Mouse (Mus musculus): ENCODE data around the gene Mettl26. TPM values are rescaled to one million over a fixed set of nuclear protein-coding genes. Genes with fewer than 3 reads are reported as not detected.
A peak's percentile ranks its signal among the peaks of the same experiment; 100 is the strongest.

The Mettl26 gene
- polyA plus RNA-seq, 1 experiment from 2014 or later = 45.7 TPM

GRCm38 (mm10) chr17:25861704-25862612 is 12.9 kb upstream of the Mettl26 start:
- ATAC-seq (ENCODE audit: insufficient read depth) = peak; percentile 32; the same call in 1 of the 2 replicates
- H3K36me3 ChIP-seq (ENCODE audit: insufficient read depth) = no peaks in the 10 kb centered on the region; the same call in 1 of the 2 replicates
- H3K27me3 ChIP-seq (ENCODE audit: insufficient read depth, low read length) = no peaks in the 10 kb centered on the region
- WGBS = 14% methylated on average over 6 of the region's 6 CpGs
- peak overlapping the region; percentile 71 for H3K27ac ChIP-seq (ENCODE audit: low read depth)
- no peak for DNase-seq
- peak overlapping the region; percentile 93 for H3K4me2 ChIP-seq
- H3K9me3 ChIP-seq (ENCODE audit: low read depth, low read length) = no peaks in the 10 kb centered on the region
- peak overlapping the region; percentile 67 for H3K4me3 ChIP-seq (ENCODE audit: low read depth, low read length)
- H3K9ac ChIP-seq = peak overlapping the region; percentile 81
- no peak for TF ChIP-seq CTCF (IDR thresholded peaks at IDR 0.05; ENCODE audit: low read depth)
- 0 out of 2 replicates have a peak, but pooled peaks cover 5% of the 10 kb centered on the region for H3K4me1 ChIP-seq (ENCODE audit: insufficient read depth)

GRCm38 (mm10) chr17:25863681-25864080 is 11.2 kb upstream of the Mettl26 start:
- Histone ChIP-seq H3K4me3 (ENCODE audit: low read depth, low read length) (no peak overlapping the region), H3K4me1 (ENCODE audit: insufficient read depth) (0 out of 2 replicates have a peak, but pooled peaks cover 6% of the 10 kb centered on the region), H3K27me3 (ENCODE audit: insufficient read depth, low read length) (no peaks in the 10 kb centered on the region), H3K27ac (ENCODE audit: low read depth) (no peak overlapping the region), H3K4me2 (no peak overlapping the region), H3K9ac (no peak overlapping the region), H3K9me3 (ENCODE audit: low read depth, low read length) (no peaks in the 10 kb centered on the region), H3K36me3 (ENCODE audit: insufficient read depth) (no peaks in the 10 kb centered on the region)
- WGBS = 86% methylated on average over 6 of the region's 6 CpGs
- DNase-seq = no peak
- TF ChIP-seq CTCF (IDR thresholded peaks at IDR 0.05; ENCODE audit: low read depth) = no peak
- ATAC-seq (ENCODE audit: insufficient read depth) = no peak

GRCm38 (mm10) chr17:25864311-25864710 is 10.6 kb upstream of the Mettl26 start:
- Histone ChIP-seq H3K4me3 (ENCODE audit: low read depth, low read length) (no peak overlapping the region), H3K9ac (no peak overlapping the region), H3K4me2 (no peak overlapping the region), H3K27ac (ENCODE audit: low read depth) (no peak overlapping the region), H3K36me3 (ENCODE audit: insufficient read depth) (no peaks in the 10 kb centered on the region), H3K4me1 (ENCODE audit: insufficient read depth) (0 out of 2 replicates have a peak, but pooled peaks cover 8% of the 10 kb centered on the region), H3K9me3 (ENCODE audit: low read depth, low read length) (no peaks in the 10 kb centered on the region), H3K27me3 (ENCODE audit: insufficient read depth, low read length) (no peaks in the 10 kb centered on the region)
- no peak for ATAC-seq (ENCODE audit: insufficient read depth)
- DNase-seq = no peak
- WGBS = 86% methylated on average over 14 of the region's 14 CpGs
- TF ChIP-seq CTCF (IDR thresholded peaks at IDR 0.05; ENCODE audit: low read depth) = no peak

- no peaks in the 10 kb centered on the region for H3K27me3 ChIP-seq (ENCODE audit: insufficient read depth, low read length)
- H3K9me3 ChIP-seq (ENCODE audit: low read depth, low read length) = no peaks in the 10 kb centered on the region
- no peak for TF ChIP-seq CTCF (IDR thresholded peaks at IDR 0.05; ENCODE audit: low read depth)
- H3K4me2 ChIP-seq = no peak overlapping the region
- 0 out of 2 replicates have a peak, but pooled peaks cover 8% of the 10 kb centered on the region for H3K4me1 ChIP-seq (ENCODE audit: insufficient read depth)
- H3K36me3 ChIP-seq (ENCODE audit: insufficient read depth) = no peaks in the 10 kb centered on the region
- no peak overlapping the region for H3K9ac ChIP-seq
- ATAC-seq (ENCODE audit: insufficient read depth) (no peak), DNase-seq (no peak)
- H3K4me3 ChIP-seq (ENCODE audit: low read depth, low read length) = no peak overlapping the region
- no peak overlapping the region for H3K27ac ChIP-seq (ENCODE audit: low read depth)
- WGBS = 87% methylated on average over 11 of the region's 11 CpGs
These were observed 9.6 kb upstream of the Mettl26 start for GRCm38 (mm10) chr17:25865288-25865687.

GRCm38 (mm10) chr17:25866172-25866571 is 8.7 kb upstream of the Mettl26 start:
- H3K9me3 ChIP-seq (ENCODE audit: low read depth, low read length) = no peaks in the 10 kb centered on the region
- H3K36me3 ChIP-seq (ENCODE audit: insufficient read depth) = no peaks in the 10 kb centered on the region
- no peak for ATAC-seq (ENCODE audit: insufficient read depth)
- H3K4me2 ChIP-seq = no peak overlapping the region
- 0 out of 2 replicates have a peak, but pooled peaks cover 3% of the 10 kb centered on the region for H3K4me1 ChIP-seq (ENCODE audit: insufficient read depth)
- no peak for TF ChIP-seq CTCF (IDR thresholded peaks at IDR 0.05; ENCODE audit: low read depth)
- WGBS = 85% methylated on average over 3 of the region's 3 CpGs
- no peak overlapping the region for H3K4me3 ChIP-seq (ENCODE audit: low read depth, low read length)
- no peaks in the 10 kb centered on the region for H3K27me3 ChIP-seq (ENCODE audit: insufficient read depth, low read length)
- DNase-seq = no peak
- no peak overlapping the region for H3K9ac ChIP-seq
- no peak overlapping the region for H3K27ac ChIP-seq (ENCODE audit: low read depth)

GRCm38 (mm10) chr17:25867509-25867835 is 7.4 kb upstream of the Mettl26 start:
- Histone ChIP-seq H3K9ac (peak overlapping the region; percentile 56; the same call in 1 of the 2 replicates), H3K27me3 (ENCODE audit: insufficient read depth, low read length) (no peaks in the 10 kb centered on the region), H3K4me2 (peak overlapping the region; percentile 98), H3K9me3 (ENCODE audit: low read depth, low read length) (no peaks in the 10 kb centered on the region), H3K27ac (ENCODE audit: low read depth) (no peak overlapping the region), H3K36me3 (ENCODE audit: insufficient read depth) (no peaks in the 10 kb centered on the region), H3K4me1 (ENCODE audit: insufficient read depth) (0 out of 2 replicates have a peak, but pooled peaks cover 3% of the 10 kb centered on the region), H3K4me3 (ENCODE audit: low read depth, low read length) (peak overlapping the region; percentile 80)
- TF ChIP-seq CTCF (IDR thresholded peaks at IDR 0.05; ENCODE audit: low read depth) = no peak
- ATAC-seq (ENCODE audit: insufficient read depth) (no peak), DNase-seq (no peak)
- 12% methylated on average over 7 of the region's 7 CpGs for WGBS
